Mouse (Mus musculus): Measurements from ENCODE around the gene Tgfbrap1. TPM values are rescaled to one million over a fixed set of nuclear protein-coding genes. Genes with fewer than 3 reads are reported as not detected.
A peak's percentile ranks its signal among the peaks of the same experiment; 100 is the strongest.

The Tgfbrap1 gene
- 11.4 and 11.7 TPM in 2 replicates for polyA plus RNA-seq (2014; fragmentation: Nextera tagmentation; extraction: Ambion mirVana)

- peak within 1 kb of the TSS; percentile 98 for H3K27ac ChIP-seq (ENCODE audit: low read depth, low read length)
- DNase-seq (ENCODE audit: low spot score) (peak; percentile 95), ATAC-seq (replicated peaks; ENCODE audit: low FRiP score) (peak; percentile 93)
- H3K4me2 ChIP-seq = peak within 1 kb of the TSS; percentile 66
- H3K4me3 ChIP-seq (ENCODE audit: low read depth, low read length) = peak within 1 kb of the TSS; percentile 87
- under 1% methylated on average over 57 of the region's 57 CpGs for WGBS
- no peaks in the 10 kb centered on the region; the same call in 1 of the 2 replicates for H3K36me3 ChIP-seq (ENCODE audit: control insufficient read depth, insufficient read depth, low read length)
- peak within 1 kb of the TSS; percentile 82 for H3K9ac ChIP-seq (ENCODE audit: low read depth, low read length)
- H3K27me3 ChIP-seq (replicated peaks; ENCODE audit: control insufficient read depth, insufficient read depth, low read length) = no peaks in the 10 kb centered on the region
- H3K4me1 ChIP-seq (replicated peaks; ENCODE audit: control insufficient read depth, insufficient read depth, low read length) = peaks cover 5% of the 10 kb centered on the region
- H3K9me3 ChIP-seq (ENCODE audit: control insufficient read depth, low read length) = no peaks in the 10 kb centered on the region
These were observed at the start of gene Tgfbrap1, which contains the start of gene AI597479 for GRCm38 (mm10) chr1:43098031-43098984. Gene Tgfbrap1 (minus strand): TSS chr1:43098637. Gene AI597479 (plus strand): TSS chr1:43098710.

GRCm38 (mm10) chr1:43147474-43147873 lies 49.0 kb upstream of the Tgfbrap1 start:
- 59% methylated on average over 2 of the region's 2 CpGs for WGBS
- Histone ChIP-seq H3K9ac (ENCODE audit: low read depth, low read length) (no peak overlapping the region), H3K4me1 (replicated peaks; ENCODE audit: control insufficient read depth, insufficient read depth, low read length) (no peaks in the 10 kb centered on the region), H3K36me3 (ENCODE audit: control insufficient read depth, insufficient read depth, low read length) (no peaks in the 10 kb centered on the region), H3K27ac (ENCODE audit: low read depth, low read length) (no peak overlapping the region), H3K9me3 (ENCODE audit: control insufficient read depth, low read length) (no peaks in the 10 kb centered on the region), H3K4me2 (no peak overlapping the region), H3K27me3 (replicated peaks; ENCODE audit: control insufficient read depth, insufficient read depth, low read length) (no peaks in the 10 kb centered on the region), H3K4me3 (ENCODE audit: low read depth, low read length) (no peak overlapping the region)
- DNase-seq (ENCODE audit: low spot score) (no peak), ATAC-seq (replicated peaks; ENCODE audit: low FRiP score) (no peak)

GRCm38 (mm10) chr1:43145388-43145787 lies 47.0 kb upstream of the Tgfbrap1 start:
- 71% methylated on average over 6 of the region's 6 CpGs for WGBS
- ATAC-seq (replicated peaks; ENCODE audit: low FRiP score) = no peak

GRCm38 (mm10) chr1:43144338-43144906 lies 46.0 kb upstream of the Tgfbrap1 start:
- DNase-seq (ENCODE audit: low spot score) = no peak
- H3K9me3 ChIP-seq (ENCODE audit: control insufficient read depth, low read length) = no peaks in the 10 kb centered on the region
- H3K4me1 ChIP-seq (replicated peaks; ENCODE audit: control insufficient read depth, insufficient read depth, low read length) = no peaks in the 10 kb centered on the region
- 84% methylated on average over 8 of the region's 8 CpGs for WGBS
- H3K4me2 ChIP-seq = no peak overlapping the region
- H3K27me3 ChIP-seq (replicated peaks; ENCODE audit: control insufficient read depth, insufficient read depth, low read length) = no peaks in the 10 kb centered on the region
- ATAC-seq (replicated peaks; ENCODE audit: low FRiP score) = no peak
- H3K9ac ChIP-seq (ENCODE audit: low read depth, low read length) = no peak overlapping the region
- no peak overlapping the region for H3K4me3 ChIP-seq (ENCODE audit: low read depth, low read length)
- H3K27ac ChIP-seq (ENCODE audit: low read depth, low read length) = no peak overlapping the region
- H3K36me3 ChIP-seq (ENCODE audit: control insufficient read depth, insufficient read depth, low read length) = no peaks in the 10 kb centered on the region

More at GRCm38 (mm10) chr1:43145388-43145787, 47.0 kb upstream of the Tgfbrap1 start:
- DNase-seq (ENCODE audit: low spot score) = no peak
- Histone ChIP-seq H3K36me3 (ENCODE audit: control insufficient read depth, insufficient read depth, low read length) (no peaks in the 10 kb centered on the region), H3K4me3 (ENCODE audit: low read depth, low read length) (no peak overlapping the region), H3K9me3 (ENCODE audit: control insufficient read depth, low read length) (no peaks in the 10 kb centered on the region), H3K4me2 (no peak overlapping the region), H3K27me3 (replicated peaks; ENCODE audit: control insufficient read depth, insufficient read depth, low read length) (no peaks in the 10 kb centered on the region), H3K9ac (ENCODE audit: low read depth, low read length) (no peak overlapping the region), H3K4me1 (replicated peaks; ENCODE audit: control insufficient read depth, insufficient read depth, low read length) (no peaks in the 10 kb centered on the region), H3K27ac (ENCODE audit: low read depth, low read length) (no peak overlapping the region)

GRCm38 (mm10) chr1:43143791-43144190 lies 45.4 kb upstream of the Tgfbrap1 start:
- Histone ChIP-seq H3K4me2 (no peak overlapping the region), H3K9me3 (ENCODE audit: control insufficient read depth, low read length) (no peaks in the 10 kb centered on the region), H3K27me3 (replicated peaks; ENCODE audit: control insufficient read depth, insufficient read depth, low read length) (no peaks in the 10 kb centered on the region), H3K4me3 (ENCODE audit: low read depth, low read length) (no peak overlapping the region), H3K9ac (ENCODE audit: low read depth, low read length) (no peak overlapping the region), H3K27ac (ENCODE audit: low read depth, low read length) (no peak overlapping the region), H3K36me3 (ENCODE audit: control insufficient read depth, insufficient read depth, low read length) (no peaks in the 10 kb centered on the region), H3K4me1 (replicated peaks; ENCODE audit: control insufficient read depth, insufficient read depth, low read length) (no peaks in the 10 kb centered on the region)
- 82% methylated on average over 4 of the region's 4 CpGs for WGBS
- ATAC-seq (replicated peaks; ENCODE audit: low FRiP score) = no peak
- DNase-seq (ENCODE audit: low spot score) = no peak

GRCm38 (mm10) chr1:43143284-43143683 lies 44.8 kb upstream of the Tgfbrap1 start:
- Histone ChIP-seq H3K4me1 (replicated peaks; ENCODE audit: control insufficient read depth, insufficient read depth, low read length) (no peaks in the 10 kb centered on the region), H3K36me3 (ENCODE audit: control insufficient read depth, insufficient read depth, low read length) (no peaks in the 10 kb centered on the region)
- ATAC-seq (replicated peaks; ENCODE audit: low FRiP score) = no peak

GRCm38 (mm10) chr1:43142849-43143248 lies 44.4 kb upstream of the Tgfbrap1 start:
- Histone ChIP-seq H3K4me1 (replicated peaks; ENCODE audit: control insufficient read depth, insufficient read depth, low read length) (no peaks in the 10 kb centered on the region), H3K9ac (ENCODE audit: low read depth, low read length) (no peak overlapping the region), H3K4me3 (ENCODE audit: low read depth, low read length) (no peak overlapping the region), H3K27me3 (replicated peaks; ENCODE audit: control insufficient read depth, insufficient read depth, low read length) (no peaks in the 10 kb centered on the region), H3K36me3 (ENCODE audit: control insufficient read depth, insufficient read depth, low read length) (no peaks in the 10 kb centered on the region), H3K27ac (ENCODE audit: low read depth, low read length) (no peak overlapping the region), H3K9me3 (ENCODE audit: control insufficient read depth, low read length) (no peaks in the 10 kb centered on the region), H3K4me2 (no peak overlapping the region)
- DNase-seq (ENCODE audit: low spot score) (no peak), ATAC-seq (replicated peaks; ENCODE audit: low FRiP score) (no peak)
- WGBS = 86% methylated on average over 6 of the region's 6 CpGs

More at GRCm38 (mm10) chr1:43143284-43143683, 44.8 kb upstream of the Tgfbrap1 start:
- Histone ChIP-seq H3K27ac (ENCODE audit: low read depth, low read length) (no peak overlapping the region), H3K4me3 (ENCODE audit: low read depth, low read length) (no peak overlapping the region), H3K27me3 (replicated peaks; ENCODE audit: control insufficient read depth, insufficient read depth, low read length) (no peaks in the 10 kb centered on the region), H3K4me2 (no peak overlapping the region), H3K9me3 (ENCODE audit: control insufficient read depth, low read length) (no peaks in the 10 kb centered on the region), H3K9ac (ENCODE audit: low read depth, low read length) (no peak overlapping the region)
- 88% methylated on average over 4 of the region's 4 CpGs for WGBS
- DNase-seq (ENCODE audit: low spot score) = no peak

GRCm38 (mm10) chr1:43141555-43141961 lies 43.1 kb upstream of the Tgfbrap1 start:
- DNase-seq (ENCODE audit: low spot score) (no peak), ATAC-seq (replicated peaks; ENCODE audit: low FRiP score) (no peak)
- Histone ChIP-seq H3K4me2 (no peak overlapping the region), H3K27ac (ENCODE audit: low read depth, low read length) (no peak overlapping the region), H3K9me3 (ENCODE audit: control insufficient read depth, low read length) (no peaks in the 10 kb centered on the region), H3K36me3 (ENCODE audit: control insufficient read depth, insufficient read depth, low read length) (no peaks in the 10 kb centered on the region), H3K4me3 (ENCODE audit: low read depth, low read length) (no peak overlapping the region), H3K9ac (ENCODE audit: low read depth, low read length) (no peak overlapping the region), H3K4me1 (replicated peaks; ENCODE audit: control insufficient read depth, insufficient read depth, low read length) (no peaks in the 10 kb centered on the region), H3K27me3 (replicated peaks; ENCODE audit: control insufficient read depth, insufficient read depth, low read length) (no peaks in the 10 kb centered on the region)
- 82% methylated on average over 11 of the region's 11 CpGs for WGBS
